In the genomic region with DNA sequence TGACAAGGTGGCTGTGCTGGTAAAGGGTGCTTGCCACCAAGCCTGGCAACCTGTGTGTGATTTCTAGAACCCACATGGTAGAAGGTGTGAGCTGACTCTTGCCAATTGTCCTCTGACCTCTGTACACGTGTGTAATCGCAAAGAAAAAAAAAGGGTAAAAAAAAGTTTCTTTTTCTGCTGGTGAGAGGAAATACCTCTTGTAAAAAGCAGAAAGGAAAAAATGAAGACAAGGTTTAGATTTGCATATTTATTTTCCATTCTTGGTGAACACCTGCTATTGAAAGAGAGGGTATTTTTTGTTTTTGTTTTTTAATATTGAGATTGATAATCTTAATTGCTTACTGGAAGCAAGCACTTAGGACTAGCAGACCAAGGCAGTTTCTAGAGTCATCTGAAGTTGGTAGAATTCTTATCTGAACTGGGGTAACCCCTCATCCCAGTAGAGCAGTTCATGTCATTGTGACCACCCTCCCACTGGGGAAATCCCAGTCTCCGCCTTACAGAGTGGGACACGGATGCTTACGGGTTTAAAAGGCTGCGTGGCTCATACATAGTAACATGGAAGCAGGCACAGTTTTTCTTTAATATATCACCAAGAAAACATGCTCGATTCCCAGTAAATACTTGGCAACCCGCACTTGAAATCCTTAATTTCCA, we compare ENCODE assay signal across 29 mouse cellular contexts. TPM values are rescaled to one million over a fixed set of nuclear protein-coding genes. Genes with fewer than 3 reads are reported as not detected.
DNase-seq lines count a peak whose midpoint lies in the region; TF ChIP-seq lines count a peak whose summit lies in the region.
"Had no signal": no experiment of that assay in that cellular context is flagged by ENCODE, and none has a peak within 500 bp of the region (broad histone marks: within the 10 kb centered on the region; RNA-seq: fewer than 3 reads in every experiment).

No protein-coding gene starts in this region.

- no peak for TF ChIP-seq CTCF in spleen, adult 2 months (IDR thresholded peaks at IDR 0.05; ENCODE audit: extremely low read depth, insufficient read depth, insufficient read length, insufficient replicate concordance)

- DNase-seq in spleen, adult 2 months (ENCODE audit: low read depth in 1 of 2, low spot score in 2 of 2): peak in 1 of 2 experiments; percentile 48
- DNase-seq in spleen, postnatal 10 days (ENCODE audit: low spot score in 2 of 2): no peak
- DNase-seq in CD4-positive, CD25-positive, alpha-beta regulatory T cell, adult 2 months (ENCODE audit: low read depth, low spot score): peak; percentile 64
- peak; percentile 40 for DNase-seq in forelimb bud, embryonic 11.5 days (ENCODE audit: low read depth, low spot score)
- DNase-seq in naive thymus-derived CD4-positive, alpha-beta T cell, adult 2 months (ENCODE audit: low read depth): peak; percentile 27
- DNase-seq in heart, postnatal 14 days: no peak
- DNase-seq in adrenal gland, adult 2 months: no peak
- DNase-seq in gastrocnemius, postnatal 4 days (ENCODE audit: low spot score in 2 of 2): no peak
- DNase-seq: adrenal gland, postnatal 36 days; cerebellum, adult 2 months; kidney, adult 9 months; kidney, postnatal 10 days; lung, adult 2 months; lung, postnatal 14 days; right cerebral cortex, postnatal 25 days; thymus, postnatal 25 days had no signal

- intact Hi-C loops in heart, postnatal 14 days (cut with DNase I): no loop called here

- no peaks in the 10 kb centered on the region for H3K36me3 ChIP-seq in spleen, adult 2 months (ENCODE audit: control insufficient read depth, insufficient read depth, low read length)
- H3K36me3 ChIP-seq: embryonic facial prominence, embryonic 12.5 days; forebrain, embryonic 15.5 days; neural tube, embryonic 15.5 days; stomach, embryonic 15.5 days had no signal

- 52% methylated on average over 8 of the region's 8 CpGs for whole genome bisulfite sequencing in spleen, adult 2 months

- no peaks in the 10 kb centered on the region for H3K27me3 ChIP-seq in spleen, adult 2 months (ENCODE audit: control insufficient read depth, insufficient read depth, low read length)
- H3K27me3 ChIP-seq: Patski had no signal

- H3K4me1 ChIP-seq in spleen, adult 2 months (ENCODE audit: control insufficient read depth, insufficient read depth, insufficient read length): peaks cover 11% of the 10 kb centered on the region

- H3K4me3 ChIP-seq in spleen, adult 2 months (ENCODE audit: extremely low read depth, insufficient read depth, insufficient read length): no peak overlapping the region
- H3K4me3 ChIP-seq: embryonic facial prominence, embryonic 12.5 days; forebrain, embryonic 15.5 days; neural tube, embryonic 15.5 days; stomach, embryonic 15.5 days had no signal

- peak overlapping the region; percentile 84 for H3K27ac ChIP-seq in spleen, adult 2 months (ENCODE audit: insufficient read depth, low read length)
- H3K27ac ChIP-seq: embryonic facial prominence, embryonic 12.5 days; forebrain, embryonic 15.5 days; liver, embryonic 14.5 days; neural tube, embryonic 15.5 days; stomach, embryonic 15.5 days had no signal

- no peak for TF ChIP-seq POLR2A in spleen, adult 2 months (IDR thresholded peaks at IDR 0.05; ENCODE audit: low read depth, low read length)

RNA-seq across cellular contexts. Expression of a gene that starts 5.7 kb away (rescaled TPM):
- 3.2 and 4.1 TPM in 2 replicates for polyA plus RNA-seq in spleen, adult 2 months (2012; rRNA removed)
- total RNA-seq in heart, postnatal 14 days (2021): under 1 TPM in 1 of 2 experiments, not detected in 1; 0.34 TPM
- total RNA-seq in adrenal gland, adult 2 months (2021): not detected
- polyA plus RNA-seq in adrenal gland, adult 2 months (2012; rRNA removed): not detected in 2 replicates
- under 1 TPM in 1 of 2 experiments, not detected in 1; 0.13 TPM for total RNA-seq in gastrocnemius, postnatal 4 days (2021)
- total RNA-seq: adrenal gland, postnatal 36 days; gastrocnemius, adult 8-10 months; heart, postnatal 25 days; left cerebral cortex, postnatal 14 days; MEL had no signal

RNA-seq across cellular contexts. Expression of a gene that starts 15.0 kb away (rescaled TPM):
- polyA plus RNA-seq in spleen, adult 2 months (2012; rRNA removed): not detected in 2 replicates
- under 1 TPM in 1 of 2 experiments, not detected in 1; 0.55 TPM for total RNA-seq in heart, postnatal 14 days (2021)
- total RNA-seq in adrenal gland, adult 2 months (2021): not detected
- not detected in 2 replicates for polyA plus RNA-seq in adrenal gland, adult 2 months (2012; rRNA removed)
- not detected for total RNA-seq in gastrocnemius, postnatal 4 days (2021)
- total RNA-seq: gastrocnemius, adult 8-10 months; heart, postnatal 25 days; MEL; monocyte, adult 5-6 weeks had no signal
- polyA plus RNA-seq: heart, embryonic 14.5 days; intestine, embryonic 16.5 days had no signal

RNA-seq across cellular contexts. Expression of a gene that starts 26.7 kb away (rescaled TPM):
- polyA plus RNA-seq in spleen, adult 2 months (2012; rRNA removed): 6.6 and 8.2 TPM in 2 replicates
- under 1 TPM; 0.12 to 0.29 TPM for total RNA-seq in heart, postnatal 14 days (2021)
- total RNA-seq in adrenal gland, adult 2 months (2021): not detected
- not detected in 2 replicates for polyA plus RNA-seq in adrenal gland, adult 2 months (2012; rRNA removed)
- under 1 TPM; 0.47 to 0.54 TPM for total RNA-seq in gastrocnemius, postnatal 4 days (2021)
- total RNA-seq: adrenal gland, postnatal 36 days; left cerebral cortex, postnatal 14 days had no signal
- polyA plus RNA-seq: forebrain, embryonic 15.5 days had no signal

Comparison
In these comparisons a context has a peak if more than half of its experiments do, and no peak if none do; other contexts are left out.
1. DNase-seq: peak in CD4-positive, CD25-positive, alpha-beta regulatory T cell, adult 2 months (single experiment), forelimb bud, embryonic 11.5 days (single experiment) and naive thymus-derived CD4-positive, alpha-beta T cell, adult 2 months (single experiment); none in spleen, postnatal 10 days (0 of 2), heart, postnatal 14 days (0 of 2), adrenal gland, adult 2 months (single experiment) and gastrocnemius, postnatal 4 days (0 of 2).